Mouse (Mus musculus) heart, adult 18-20 months (tissue): ENCODE measurements at regions not wholly inside any gene's neighbourhood (a gene's known extent, or its start where the extent isn't known, plus 50 kb on each side); places are given as distances from the start of the nearest gene placed in this dataset.

Experiments used
- DNase-seq, 2 experiments: peaks; one replicate each; pipeline ENCODE4 v3.0.0; 2021 to 2022; ENCODE audit warnings: mixed read lengths in 1 of 2

DNA sequence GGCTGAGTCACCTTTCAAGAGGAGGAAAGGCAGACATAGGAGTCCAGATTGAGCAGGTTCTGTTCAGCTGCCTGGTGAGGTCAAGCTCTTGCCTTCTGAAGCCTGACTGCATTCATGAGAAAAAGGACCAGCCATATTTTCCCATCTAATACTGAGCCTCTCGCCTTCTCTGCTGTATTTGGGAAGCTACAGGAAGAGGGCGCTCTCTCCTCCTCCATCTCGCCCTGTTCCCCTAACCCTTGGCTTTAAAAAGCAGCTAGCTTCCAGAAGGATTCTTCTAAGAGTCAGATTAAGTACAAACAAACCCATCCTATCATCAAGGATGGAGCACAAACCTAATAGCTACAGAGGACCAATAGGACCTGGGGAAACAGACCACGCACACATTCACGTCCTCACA is 98.3 kb downstream of the Foxb1 start:
- DNase-seq = no peak

DNA sequence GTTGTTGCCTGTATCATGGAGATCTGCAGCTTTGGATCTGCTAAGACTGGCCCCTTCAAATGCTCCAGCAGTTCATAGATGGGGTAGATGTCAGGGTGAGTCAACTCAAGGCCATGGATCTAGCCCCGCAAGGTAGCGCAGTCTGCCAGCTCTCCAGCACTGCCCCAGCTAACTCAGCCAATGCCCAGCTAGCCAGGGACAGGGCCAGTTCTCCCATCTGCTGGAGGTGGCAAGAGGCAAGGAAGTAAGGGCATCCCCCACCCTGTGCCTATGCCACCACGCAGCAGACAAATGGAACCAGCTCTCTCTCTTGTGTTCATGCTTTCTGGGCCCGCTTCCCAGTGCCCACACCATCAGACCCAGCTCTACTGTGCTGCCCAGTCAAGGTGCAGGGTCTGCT is 102.5 kb downstream of the Foxb1 start:
- no peak for DNase-seq

- DNase-seq = peak in 1 of 2 experiments; percentile 13
These were observed 104.7 kb downstream of the Foxb1 start for GRCm38 (mm10) chr9:69656053-69656452.

DNA sequence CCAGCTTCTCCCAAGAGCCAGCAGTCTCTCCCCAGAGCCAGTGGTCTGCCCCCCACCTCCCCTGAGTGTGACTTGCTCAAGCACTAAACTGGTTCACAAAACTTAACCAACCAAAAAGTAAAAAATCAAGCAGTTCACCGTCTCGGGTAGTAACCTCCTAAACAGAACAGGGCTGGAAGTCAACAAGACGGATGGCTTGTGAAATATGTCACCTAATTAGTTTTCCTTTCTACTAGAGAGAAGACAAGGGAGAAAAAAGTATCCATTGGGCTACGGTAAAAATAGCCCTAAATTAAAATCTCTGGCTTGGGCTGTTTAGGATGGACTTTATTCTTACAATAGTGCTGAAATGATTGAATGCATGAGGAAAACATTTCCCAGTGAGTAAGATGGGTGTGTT is 108.6 kb downstream of the Foxb1 start:
- DNase-seq = no peak

GRCm38 (mm10) chr9:69651608-69652007 is 109.1 kb downstream of the Foxb1 start:
- no peak for DNase-seq

DNA sequence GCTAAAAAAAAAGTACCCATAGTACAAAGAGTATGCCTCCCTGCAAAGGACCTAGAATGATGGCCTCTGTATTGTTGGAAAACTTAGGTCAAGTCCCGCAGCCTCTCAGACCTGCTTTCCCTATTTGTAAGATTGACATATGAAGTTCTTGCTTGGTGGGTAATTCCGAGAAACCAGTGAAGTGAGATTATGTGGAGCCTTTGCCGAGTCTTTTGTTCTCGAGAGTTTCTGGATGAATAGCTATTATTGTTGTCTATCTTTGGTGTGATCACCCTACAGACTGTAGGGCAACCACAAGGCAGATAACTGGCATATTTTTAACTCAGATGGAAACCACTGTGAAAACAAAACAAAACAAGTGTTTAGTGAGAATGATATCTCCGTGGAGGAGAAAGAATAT is 118.1 kb downstream of the Foxb1 start:
- DNase-seq = no peak

DNA sequence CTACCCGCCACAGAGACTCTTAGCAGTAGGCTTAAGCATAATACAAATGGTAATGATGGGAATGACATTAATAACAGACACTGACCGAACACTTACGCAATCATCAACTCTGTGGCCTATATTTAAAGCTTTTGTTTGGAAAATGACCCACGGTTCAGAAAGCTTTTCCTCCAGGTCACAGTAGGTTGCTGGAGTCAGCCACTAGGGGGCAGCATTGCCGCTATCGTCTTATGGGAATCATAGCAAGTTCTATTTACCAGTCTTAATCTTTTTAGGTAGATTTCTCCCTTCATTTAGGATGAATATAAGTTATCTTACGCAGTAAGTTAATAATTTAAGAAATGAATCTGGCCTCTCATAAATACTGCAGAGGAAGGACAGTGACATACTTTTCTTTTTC is 137.4 kb downstream of the Foxb1 start:
- DNase-seq = peak; percentile 40 to 82

GRCm38 (mm10) chr9:69621006-69621405 is 139.7 kb downstream of the Foxb1 start:
- DNase-seq = no peak

GRCm38 (mm10) chr9:69617328-69617727 is 143.4 kb downstream of the Foxb1 start:
- DNase-seq = no peak

- DNase-seq = no peak
These were observed 144.1 kb downstream of the Anxa2 start for GRCm38 (mm10) chr9:69597472-69597871.

- no peak for DNase-seq
These were observed 139.1 kb downstream of the Anxa2 start for GRCm38 (mm10) chr9:69592329-69593062.

DNA sequence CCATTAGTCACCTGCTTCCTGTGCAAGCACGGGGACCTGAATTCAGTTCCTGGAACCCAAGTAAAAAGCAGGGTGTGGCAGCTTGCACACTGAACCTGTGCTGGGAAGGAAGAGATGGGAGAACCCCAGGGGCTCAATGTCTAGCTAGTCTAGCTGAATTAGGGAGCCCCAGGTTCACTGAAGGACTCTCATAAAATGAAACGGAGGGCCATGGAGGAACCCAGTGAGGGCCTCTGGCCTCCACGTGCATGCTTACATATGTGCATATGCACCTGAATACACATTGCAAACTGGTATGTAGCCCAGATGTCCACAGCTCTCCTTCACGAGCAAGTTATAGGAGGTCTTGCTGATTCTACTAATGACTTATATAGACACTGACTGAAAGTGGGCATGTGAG is 135.4 kb downstream of the Anxa2 start:
- DNase-seq = no peak

GRCm38 (mm10) chr9:69587096-69587495 is 133.7 kb downstream of the Anxa2 start:
- DNase-seq = no peak

DNA sequence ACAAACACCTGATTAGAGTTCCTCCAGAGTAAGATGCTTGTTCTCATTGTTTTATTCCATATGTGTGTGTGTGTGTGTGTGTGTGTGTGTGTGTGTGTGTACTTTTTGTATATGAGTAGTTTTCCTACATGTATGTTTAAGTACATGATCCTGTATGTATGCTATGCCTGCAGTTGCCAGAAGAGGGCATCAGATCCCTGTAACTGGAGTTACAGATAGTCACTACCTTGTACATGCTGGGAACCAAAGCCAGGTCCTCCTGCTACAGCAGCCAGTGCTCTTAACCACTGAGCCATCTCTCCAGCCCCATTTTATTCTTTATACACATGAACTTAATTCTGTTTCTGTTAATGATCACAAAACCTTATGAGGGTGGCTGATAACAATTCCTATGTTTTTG is 127.8 kb downstream of the Anxa2 start:
- DNase-seq = no peak

DNA sequence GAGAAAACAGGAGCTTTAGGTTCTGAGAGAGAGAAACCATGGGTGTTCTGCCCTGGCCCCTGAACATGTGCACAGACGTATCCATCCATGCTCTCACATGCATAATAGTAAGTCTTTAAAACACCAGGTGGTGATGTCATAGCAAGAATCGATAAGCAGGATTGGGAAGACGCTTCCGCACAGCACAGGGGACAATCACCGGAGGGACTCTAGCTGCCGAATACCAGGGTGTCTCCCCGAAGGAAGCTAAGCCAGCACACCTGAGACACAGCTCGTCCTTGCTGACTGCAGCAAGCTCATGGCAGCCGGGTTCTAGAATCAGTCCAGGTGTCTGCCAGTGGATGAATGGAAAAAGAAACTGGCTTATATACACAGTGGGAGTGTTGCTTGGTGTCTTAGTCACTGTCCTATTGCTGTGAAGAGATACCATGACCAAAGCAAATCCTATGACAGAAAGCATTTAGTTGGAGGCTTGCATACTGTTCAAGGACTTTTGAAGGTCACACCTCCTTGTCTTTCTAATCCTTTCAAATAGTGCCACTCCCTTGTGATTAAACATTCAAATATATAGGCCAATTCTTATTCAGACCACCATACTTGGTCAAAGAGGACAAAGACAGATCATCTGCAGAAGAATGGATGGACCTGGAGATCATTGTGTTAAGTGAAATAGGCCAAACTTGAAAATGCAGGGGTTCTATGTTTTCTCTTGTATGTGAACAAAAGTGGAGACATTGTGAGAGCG is 124.4 kb downstream of the Anxa2 start:
- DNase-seq = no peak

DNA sequence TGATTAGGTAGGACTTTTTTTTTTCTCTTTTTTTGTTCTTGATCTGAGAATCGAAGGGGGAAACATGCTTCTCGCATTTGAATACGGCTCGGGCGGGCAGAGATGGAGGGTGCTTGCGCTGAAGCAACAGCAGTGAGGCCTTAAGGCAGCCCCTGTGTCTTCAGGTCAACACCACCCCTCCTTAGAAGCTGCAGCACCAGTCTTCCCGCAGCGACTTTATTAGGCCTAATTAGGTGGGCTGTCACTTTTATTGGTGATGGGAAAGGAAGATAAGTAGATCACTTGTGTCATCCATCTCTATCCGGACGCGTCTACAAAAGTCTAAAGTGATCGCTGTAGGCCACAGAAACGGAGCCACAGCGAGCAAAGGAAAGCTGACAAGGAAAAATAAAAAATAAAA is 122.0 kb downstream of the Anxa2 start:
- no peak for DNase-seq

- DNase-seq = no peak
These were observed 115.3 kb downstream of the Anxa2 start for GRCm38 (mm10) chr9:69568631-69569230.

- DNase-seq = no peak
These were observed 114.8 kb downstream of the Anxa2 start for GRCm38 (mm10) chr9:69568222-69568621.

GRCm38 (mm10) chr9:69566996-69567395 is 113.6 kb downstream of the Anxa2 start:
- DNase-seq = no peak

GRCm38 (mm10) chr9:69543241-69543640 is 89.8 kb downstream of the Anxa2 start:
- no peak for DNase-seq
